Comparison of ENCODE assay signal across 8 mouse cellular contexts in the genomic region with DNA sequence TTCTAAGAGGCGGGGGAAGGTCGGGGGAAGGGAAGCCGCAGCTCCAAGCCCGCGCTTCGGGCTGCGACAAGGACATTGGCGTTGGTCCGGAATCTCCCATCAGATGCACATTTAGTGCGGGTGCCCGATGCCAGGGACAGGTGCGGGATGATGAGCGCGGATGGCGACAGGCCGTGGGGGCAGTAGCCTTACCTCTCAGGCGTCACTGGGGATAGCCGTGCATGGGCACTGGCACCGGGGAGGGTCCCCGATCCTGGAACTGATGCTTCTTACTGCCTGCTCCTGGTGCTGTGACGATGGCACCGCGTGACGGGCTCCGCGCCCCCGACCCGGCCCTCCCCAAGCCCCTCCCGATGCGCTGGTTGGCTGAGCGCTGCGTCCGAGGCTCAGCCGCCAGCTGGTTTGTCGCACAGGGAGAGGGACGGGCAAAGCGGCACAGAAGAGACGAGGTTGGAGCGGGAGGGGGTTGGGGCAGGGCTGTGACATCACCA. TPM values are rescaled to one million over a fixed set of nuclear protein-coding genes. Genes with fewer than 3 reads are reported as not detected.
A peak's percentile ranks its signal among the peaks of the same experiment; 100 is the strongest.
DNase-seq lines count a peak whose midpoint lies in the region; ATAC-seq lines count a peak whose summit lies in the region.

Gene Kif1a, minus strand, starts transcription at position 381 of the 491 bp plus-strand sequence.

- peak within 1 kb of the TSS; percentile 74 for H3K4me3 ChIP-seq in forebrain, embryonic 10.5 days
- peak within 1 kb of the TSS; percentile 85 for H3K4me3 ChIP-seq in hindbrain, embryonic 13.5 days
- H3K4me3 ChIP-seq in neural tube, embryonic 11.5 days (ENCODE audit: low read depth, low read length) = peak within 1 kb of the TSS; percentile 41

- H3K36me3 ChIP-seq in forebrain, embryonic 10.5 days (replicated peaks) = peaks cover 23% of the 10 kb centered on the region
- peaks cover 9% of the 10 kb centered on the region; the same call in 1 of the 2 replicates for H3K36me3 ChIP-seq in hindbrain, embryonic 13.5 days
- no peaks in the 10 kb centered on the region for H3K36me3 ChIP-seq in neural tube, embryonic 11.5 days (ENCODE audit: control insufficient read depth, insufficient read depth, low read length)

- DNase-seq in MN1 (ENCODE audit: low spot score) = peak; percentile 84
- DNase-seq in brain, adult 2 months (ENCODE audit: low read depth, low spot score) = peak; percentile 99
- peak; percentile 76 for DNase-seq in forebrain, embryonic 10.5 days (ENCODE audit: extremely low spot score, low spot score)
- peak; percentile 91 to 98 for DNase-seq in left cerebral cortex, postnatal 25 days (ENCODE audit: low spot score in 2 of 2)
- DNase-seq in neural tube, embryonic 11.5 days (ENCODE audit: low spot score) = peak; percentile 85
- no peak for DNase-seq in thymus, postnatal 0 days (ENCODE audit: low spot score)
- no peak for DNase-seq in urinary bladder, adult 18-20 months (ENCODE audit: low spot score in 2 of 2)

- no peaks in the 10 kb centered on the region for H3K9me3 ChIP-seq in forebrain, embryonic 10.5 days
- H3K9me3 ChIP-seq in hindbrain, embryonic 13.5 days = no peaks in the 10 kb centered on the region
- H3K9me3 ChIP-seq in neural tube, embryonic 11.5 days (ENCODE audit: control insufficient read depth, low read length) = no peaks in the 10 kb centered on the region

- peaks cover 63% of the 10 kb centered on the region for H3K27me3 ChIP-seq in forebrain, embryonic 10.5 days (ENCODE audit: poor library complexity, severe bottlenecking)
- H3K27me3 ChIP-seq in hindbrain, embryonic 13.5 days = peaks cover 8% of the 10 kb centered on the region
- H3K27me3 ChIP-seq in neural tube, embryonic 11.5 days (ENCODE audit: control insufficient read depth, insufficient read depth, low read length) = peaks cover 23% of the 10 kb centered on the region

- intact Hi-C loops in left cerebral cortex, postnatal 25 days (cut with DNase I) = loop anchor here (1.0 kb wide), 1 partner anchor 16 kb away; no protein-coding TSS in a partner anchor

- under 1% methylated on average over 39 of the region's 39 CpGs for WGBS in forebrain, embryonic 10.5 days
- WGBS in hindbrain, embryonic 13.5 days = under 1% methylated on average over 39 of the region's 39 CpGs
- 0% methylated on average over 39 of the region's 39 CpGs for WGBS in neural tube, embryonic 11.5 days

- peak within 1 kb of the TSS; percentile 88 for H3K27ac ChIP-seq in forebrain, embryonic 10.5 days
- H3K27ac ChIP-seq in hindbrain, embryonic 13.5 days = peak within 1 kb of the TSS; percentile 96
- H3K27ac ChIP-seq in neural tube, embryonic 11.5 days (ENCODE audit: low read depth, low read length) = peak within 1 kb of the TSS; percentile 21; the same call in 1 of the 2 replicates

- peak; percentile 93 for ATAC-seq in hindbrain, embryonic 13.5 days (ENCODE audit: low FRiP score)
- peak; percentile 84 for ATAC-seq in neural tube, embryonic 11.5 days (ENCODE audit: insufficient read depth, low FRiP score, low TSS enrichment)

- H3K4me1 ChIP-seq in forebrain, embryonic 10.5 days = peaks cover 42% of the 10 kb centered on the region
- H3K4me1 ChIP-seq in hindbrain, embryonic 13.5 days (replicated peaks) = peaks cover 36% of the 10 kb centered on the region
- no peaks in the 10 kb centered on the region for H3K4me1 ChIP-seq in neural tube, embryonic 11.5 days (ENCODE audit: control insufficient read depth, insufficient read depth, low read length)

- H3K9ac ChIP-seq in hindbrain, embryonic 13.5 days = peak within 1 kb of the TSS; percentile 87
- peak within 1 kb of the TSS; percentile 58 for H3K9ac ChIP-seq in neural tube, embryonic 11.5 days (ENCODE audit: low read length)

- H3K4me2 ChIP-seq in hindbrain, embryonic 13.5 days = peak within 1 kb of the TSS; percentile 98
- H3K4me2 ChIP-seq in neural tube, embryonic 11.5 days (ENCODE audit: low read depth) = peak within 1 kb of the TSS; percentile 68

RNA-seq across cellular contexts. Expression of gene Kif1a, which starts in this region (rescaled TPM):
- polyA plus RNA-seq in forebrain, embryonic 10.5 days (2016; fragmentation: Nextera tagmentation; extraction: Ambion mirVana) = 41.4 and 41.5 TPM in 2 replicates
- polyA plus RNA-seq in hindbrain, embryonic 13.5 days (2015; fragmentation: Nextera tagmentation; extraction: Ambion mirVana) = 340 and 349 TPM in 2 replicates
- 100 to 1,000 TPM; 724 to 739 TPM for total RNA-seq in left cerebral cortex, postnatal 25 days (2021)
- polyA plus RNA-seq in neural tube, embryonic 11.5 days (2014; fragmentation: Nextera tagmentation; extraction: Ambion mirVana) = 58.0 and 73.8 TPM in 2 replicates
- 0.20 and 0.22 TPM in 2 replicates for polyA plus RNA-seq in thymus, postnatal 0 days (2015; fragmentation: Nextera tagmentation; extraction: Ambion mirVana)

Comparison
In these comparisons a context has a peak if more than half of its experiments do, and no peak if none do; other contexts are left out.
1. RNA of gene Kif1a (polyA plus RNA-seq): 340 to 349 TPM in hindbrain, embryonic 13.5 days, 58.0 to 73.8 TPM in neural tube, embryonic 11.5 days and 41.4 to 41.5 TPM in forebrain, embryonic 10.5 days; 0.20 to 0.22 TPM in thymus, postnatal 0 days; every median in the first group is over 10 times any median in the second.
2. DNase-seq: peak in MN1 (single experiment), brain, adult 2 months (single experiment), forebrain, embryonic 10.5 days (single experiment), left cerebral cortex, postnatal 25 days (2 of 2) and neural tube, embryonic 11.5 days (single experiment); none in thymus, postnatal 0 days (single experiment) and urinary bladder, adult 18-20 months (0 of 2).
3. H3K27ac ChIP-seq: peak in every context shown above with its lines; median percentile 96 in hindbrain, embryonic 13.5 days; 88 in forebrain, embryonic 10.5 days; 21 in neural tube, embryonic 11.5 days.
4. Peak in every context shown above with its lines, with median percentiles within 50 percentile points of each other: H3K4me3 ChIP-seq.